Mouse (Mus musculus): ENCODE results near the gene Col5a1. TPM values are rescaled to one million over a fixed set of nuclear protein-coding genes. Genes with fewer than 3 reads are reported as not detected.
A peak's percentile ranks its signal among the peaks of the same experiment; 100 is the strongest.

Gene Col5a1
- polyA plus RNA-seq, 1 experiment, result 3.8 TPM

- Histone ChIP-seq H3K4me3 (ENCODE audit: control insufficient read depth, insufficient read depth, low read length) (no peak overlapping the region), H3K4me1 (replicated peaks; ENCODE audit: control insufficient read depth, insufficient read depth, low read length) (no peaks in the 10 kb centered on the region), H3K36me3 (ENCODE audit: control insufficient read depth, insufficient read depth, low read length) (no peaks in the 10 kb centered on the region), H3K27me3 (ENCODE audit: control insufficient read depth, insufficient read depth, low read length) (no peaks in the 10 kb centered on the region), H3K27ac (ENCODE audit: control insufficient read depth, insufficient read depth, low read length) (no peak overlapping the region)
- WGBS, result 49% methylated on average over 6 of the region's 6 CpGs
- TF ChIP-seq POLR2A (IDR thresholded peaks at IDR 0.05; ENCODE audit: control insufficient read depth, extremely low read depth, insufficient read depth, low read length, poor library complexity) (no peak), CTCF (IDR thresholded peaks at IDR 0.05; ENCODE audit: borderline replicate concordance, control insufficient read depth, extremely low read depth, insufficient read depth, low read length, poor library complexity) (no peak)
- no peak for DNase-seq
Measured at GRCm38 (mm10) chr2:27959275-27959674, 73.0 kb downstream of the Col5a1 start.

DNA sequence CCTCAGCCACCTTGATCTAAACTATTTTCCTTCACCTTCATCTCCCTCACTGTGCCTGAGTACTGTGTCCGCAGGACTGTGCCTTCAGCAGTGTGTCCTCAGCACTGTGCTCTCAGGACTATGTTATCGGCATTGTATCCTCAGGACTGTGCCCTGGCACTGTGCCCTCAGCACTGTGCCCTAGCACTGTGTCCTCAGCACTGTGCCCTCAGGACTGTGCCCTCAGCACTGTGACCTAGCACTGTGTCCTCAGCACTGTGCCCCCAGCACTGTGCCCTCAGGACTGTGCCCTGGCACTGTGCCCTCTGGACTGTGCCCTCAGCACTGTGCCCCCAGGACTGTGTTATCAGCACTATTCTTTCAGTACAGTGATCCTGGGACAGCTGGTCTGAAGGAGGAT, 75.0 kb downstream of the Col5a1 start:
- no peaks in the 10 kb centered on the region for H3K27me3 ChIP-seq (ENCODE audit: control insufficient read depth, insufficient read depth, low read length)
- 97% methylated on average over 2 of the region's 2 CpGs for WGBS

GRCm38 (mm10) chr2:27962406-27962805, 76.2 kb downstream of the Col5a1 start:
- Histone ChIP-seq H3K36me3 (ENCODE audit: control insufficient read depth, insufficient read depth, low read length) (no peaks in the 10 kb centered on the region), H3K27me3 (ENCODE audit: control insufficient read depth, insufficient read depth, low read length) (no peaks in the 10 kb centered on the region)

More for the DNA sequence above, 75.0 kb downstream of the Col5a1 start:
- no peak for TF ChIP-seq POLR2A (IDR thresholded peaks at IDR 0.05; ENCODE audit: control insufficient read depth, extremely low read depth, insufficient read depth, low read length, poor library complexity)
- TF ChIP-seq CTCF (IDR thresholded peaks at IDR 0.05; ENCODE audit: borderline replicate concordance, control insufficient read depth, extremely low read depth, insufficient read depth, low read length, poor library complexity), result no peak
- Histone ChIP-seq H3K4me1 (replicated peaks; ENCODE audit: control insufficient read depth, insufficient read depth, low read length) (no peaks in the 10 kb centered on the region), H3K27ac (ENCODE audit: control insufficient read depth, insufficient read depth, low read length) (no peak overlapping the region), H3K4me3 (ENCODE audit: control insufficient read depth, insufficient read depth, low read length) (no peak overlapping the region), H3K36me3 (ENCODE audit: control insufficient read depth, insufficient read depth, low read length) (no peaks in the 10 kb centered on the region)
- DNase-seq, result no peak

GRCm38 (mm10) chr2:27969158-27969557, 82.9 kb downstream of the Col5a1 start:
- no peaks in the 10 kb centered on the region for H3K36me3 ChIP-seq (ENCODE audit: control insufficient read depth, insufficient read depth, low read length)
- no peak overlapping the region for H3K27ac ChIP-seq (ENCODE audit: control insufficient read depth, insufficient read depth, low read length)
- peak; percentile 5 for DNase-seq
- WGBS, result 16% methylated on average over 6 of the region's 6 CpGs
- TF ChIP-seq POLR2A (IDR thresholded peaks at IDR 0.05; ENCODE audit: control insufficient read depth, extremely low read depth, insufficient read depth, low read length, poor library complexity) (no peak), CTCF (IDR thresholded peaks at IDR 0.05; ENCODE audit: borderline replicate concordance, control insufficient read depth, extremely low read depth, insufficient read depth, low read length, poor library complexity) (no peak)
- no peaks in the 10 kb centered on the region for H3K27me3 ChIP-seq (ENCODE audit: control insufficient read depth, insufficient read depth, low read length)
- no peak overlapping the region for H3K4me3 ChIP-seq (ENCODE audit: control insufficient read depth, insufficient read depth, low read length)
- no peaks in the 10 kb centered on the region for H3K4me1 ChIP-seq (replicated peaks; ENCODE audit: control insufficient read depth, insufficient read depth, low read length)

More at GRCm38 (mm10) chr2:27962406-27962805, 76.2 kb downstream of the Col5a1 start:
- no peak for TF ChIP-seq POLR2A (IDR thresholded peaks at IDR 0.05; ENCODE audit: control insufficient read depth, extremely low read depth, insufficient read depth, low read length, poor library complexity)
- no peak for TF ChIP-seq CTCF (IDR thresholded peaks at IDR 0.05; ENCODE audit: borderline replicate concordance, control insufficient read depth, extremely low read depth, insufficient read depth, low read length, poor library complexity)
- whole genome bisulfite sequencing, result 83% methylated on average over 3 of the region's 3 CpGs
- H3K4me1 ChIP-seq (replicated peaks; ENCODE audit: control insufficient read depth, insufficient read depth, low read length), result no peaks in the 10 kb centered on the region
- H3K4me3 ChIP-seq (ENCODE audit: control insufficient read depth, insufficient read depth, low read length), result no peak overlapping the region
- no peak for DNase-seq
- no peak overlapping the region for H3K27ac ChIP-seq (ENCODE audit: control insufficient read depth, insufficient read depth, low read length)

DNA sequence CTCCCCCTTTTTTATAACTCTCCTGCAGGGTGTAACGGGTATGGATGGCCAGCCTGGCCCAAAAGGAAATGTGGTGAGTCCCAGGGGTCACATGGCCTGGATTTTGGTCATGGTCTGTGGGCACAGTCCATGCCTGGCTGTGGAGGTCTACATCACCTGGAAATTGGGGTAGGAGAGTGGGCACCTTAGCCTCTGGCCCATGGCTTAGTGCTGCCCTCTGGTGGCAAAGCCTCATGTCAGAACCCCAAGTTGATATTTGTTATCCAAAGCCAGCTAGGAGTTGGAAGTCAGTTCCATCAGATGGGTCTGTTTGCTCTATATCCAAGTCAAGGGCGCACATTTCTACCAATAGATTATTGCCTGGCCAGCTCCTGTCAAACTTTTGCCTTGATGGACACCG, 87.6 kb downstream of the Col5a1 start:
- TF ChIP-seq CTCF (IDR thresholded peaks at IDR 0.05; ENCODE audit: borderline replicate concordance, control insufficient read depth, extremely low read depth, insufficient read depth, low read length, poor library complexity) (peak; percentile 41; the same call in 1 of the 2 replicates), POLR2A (IDR thresholded peaks at IDR 0.05; ENCODE audit: control insufficient read depth, extremely low read depth, insufficient read depth, low read length, poor library complexity) (no peak)
- no peaks in the 10 kb centered on the region for H3K36me3 ChIP-seq (ENCODE audit: control insufficient read depth, insufficient read depth, low read length)
- no peaks in the 10 kb centered on the region for H3K27me3 ChIP-seq (ENCODE audit: control insufficient read depth, insufficient read depth, low read length)
- peak; percentile 50 for DNase-seq
- no peaks in the 10 kb centered on the region for H3K4me1 ChIP-seq (replicated peaks; ENCODE audit: control insufficient read depth, insufficient read depth, low read length)
- 54% methylated on average over 3 of the region's 3 CpGs for WGBS
- no peak overlapping the region for H3K27ac ChIP-seq (ENCODE audit: control insufficient read depth, insufficient read depth, low read length)
- H3K4me3 ChIP-seq (ENCODE audit: control insufficient read depth, insufficient read depth, low read length), result no peak overlapping the region

- Histone ChIP-seq H3K4me1 (replicated peaks; ENCODE audit: control insufficient read depth, insufficient read depth, low read length) (no peaks in the 10 kb centered on the region), H3K36me3 (ENCODE audit: control insufficient read depth, insufficient read depth, low read length) (no peaks in the 10 kb centered on the region), H3K27ac (ENCODE audit: control insufficient read depth, insufficient read depth, low read length) (no peak overlapping the region), H3K4me3 (ENCODE audit: control insufficient read depth, insufficient read depth, low read length) (no peak overlapping the region), H3K27me3 (ENCODE audit: control insufficient read depth, insufficient read depth, low read length) (no peaks in the 10 kb centered on the region)
- TF ChIP-seq CTCF (IDR thresholded peaks at IDR 0.05; ENCODE audit: borderline replicate concordance, control insufficient read depth, extremely low read depth, insufficient read depth, low read length, poor library complexity), result no peak
- TF ChIP-seq POLR2A (IDR thresholded peaks at IDR 0.05; ENCODE audit: control insufficient read depth, extremely low read depth, insufficient read depth, low read length, poor library complexity), result no peak
- WGBS, result 20% methylated on average over 2 of the region's 3 CpGs
- DNase-seq, result no peak
Measured at GRCm38 (mm10) chr2:27975786-27976185, 89.6 kb downstream of the Col5a1 start.

DNA sequence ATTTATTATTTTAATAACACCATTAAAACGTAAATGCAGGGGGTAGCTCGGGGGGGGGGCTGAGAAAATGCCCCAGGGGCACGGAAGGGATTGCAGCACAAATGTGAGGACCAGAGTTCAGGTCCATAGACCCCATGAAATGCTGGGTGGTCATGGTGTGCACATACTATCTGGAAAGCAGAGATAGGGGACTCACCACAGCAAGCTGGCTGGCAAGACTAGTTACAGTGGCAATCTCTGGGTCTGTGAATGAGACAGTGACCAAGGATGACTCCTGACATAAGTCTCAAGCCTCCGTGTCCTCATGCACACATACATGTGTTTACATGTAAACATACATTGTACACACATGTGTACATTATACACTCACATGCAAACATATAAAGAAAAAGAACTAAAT, 90.3 kb downstream of the Col5a1 start:
- TF ChIP-seq CTCF (IDR thresholded peaks at IDR 0.05; ENCODE audit: borderline replicate concordance, control insufficient read depth, extremely low read depth, insufficient read depth, low read length, poor library complexity) (no peak), POLR2A (IDR thresholded peaks at IDR 0.05; ENCODE audit: control insufficient read depth, extremely low read depth, insufficient read depth, low read length, poor library complexity) (no peak)
- WGBS, result 58% methylated on average over 4 of the region's 4 CpGs
- no peak overlapping the region for H3K4me3 ChIP-seq (ENCODE audit: control insufficient read depth, insufficient read depth, low read length)

More for the DNA sequence above, 90.3 kb downstream of the Col5a1 start:
- DNase-seq, result no peak
- Histone ChIP-seq H3K36me3 (ENCODE audit: control insufficient read depth, insufficient read depth, low read length) (no peaks in the 10 kb centered on the region), H3K27me3 (ENCODE audit: control insufficient read depth, insufficient read depth, low read length) (no peaks in the 10 kb centered on the region), H3K4me1 (replicated peaks; ENCODE audit: control insufficient read depth, insufficient read depth, low read length) (no peaks in the 10 kb centered on the region), H3K27ac (ENCODE audit: control insufficient read depth, insufficient read depth, low read length) (no peak overlapping the region)

All from thymus, adult 2 months (tissue).